Mouse (Mus musculus): ENCODE data around the gene Gnai2.
"Not testable (repeated sequence)": the region's sequence is repeated elsewhere in the genome, so short reads cannot be mapped to it uniquely, and the experiment has no call there.

The Gnai2 gene

DNA sequence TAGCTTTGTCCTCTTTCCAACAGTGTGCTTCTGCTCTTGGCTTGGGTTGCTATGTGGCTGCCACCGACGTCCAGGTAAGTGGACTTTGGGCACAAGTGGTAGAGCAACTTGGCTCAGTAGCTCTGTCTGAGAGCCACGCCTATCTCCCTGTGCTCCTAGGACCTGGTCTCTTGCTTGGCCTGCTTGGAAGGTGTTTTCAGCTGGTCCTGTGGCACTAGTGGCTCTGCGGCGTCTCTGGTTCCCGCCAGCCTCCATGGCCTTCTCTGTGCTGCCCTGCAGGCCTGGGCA is 44.5 kb downstream of the Gnai2 start:
- intact Hi-C loops (cut with DNase I) = no loop called here

DNA sequence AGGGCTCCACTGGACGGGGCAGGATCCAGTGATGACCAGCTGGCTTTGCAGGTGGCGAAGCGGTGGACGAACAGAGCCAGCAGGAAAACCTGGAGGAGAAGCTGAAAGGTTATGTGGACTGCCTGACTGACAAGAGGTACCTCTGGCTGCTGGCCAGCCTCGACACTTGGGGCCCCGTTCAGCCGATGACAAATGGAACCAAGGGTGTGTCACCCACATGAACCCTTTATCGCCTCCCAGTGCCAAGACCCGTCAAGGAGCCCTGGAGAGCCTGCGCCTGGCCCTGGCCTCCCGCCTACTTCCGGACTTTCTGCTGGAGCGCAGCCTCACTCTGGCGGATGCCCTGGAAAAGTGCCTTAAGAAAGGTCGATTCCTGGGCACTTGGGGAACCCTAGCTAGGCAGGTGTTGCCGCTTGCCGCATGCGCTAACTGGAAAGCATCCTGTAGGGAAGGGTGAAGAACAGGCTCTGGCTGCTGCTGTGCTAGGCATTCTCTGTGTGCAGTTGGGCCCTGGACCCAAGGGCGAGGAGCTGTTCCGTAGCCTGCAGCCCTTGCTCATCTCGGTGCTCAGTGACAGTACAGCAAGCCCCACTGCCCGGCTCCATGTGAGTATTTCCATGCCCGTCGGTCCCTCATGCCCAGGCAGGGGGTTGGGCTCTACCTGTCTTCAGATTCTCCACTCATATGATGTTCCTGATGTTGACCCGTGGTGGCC is 45.0 kb downstream of the Gnai2 start:
- intact Hi-C loops (cut with DNase I) = no loop called here

DNA sequence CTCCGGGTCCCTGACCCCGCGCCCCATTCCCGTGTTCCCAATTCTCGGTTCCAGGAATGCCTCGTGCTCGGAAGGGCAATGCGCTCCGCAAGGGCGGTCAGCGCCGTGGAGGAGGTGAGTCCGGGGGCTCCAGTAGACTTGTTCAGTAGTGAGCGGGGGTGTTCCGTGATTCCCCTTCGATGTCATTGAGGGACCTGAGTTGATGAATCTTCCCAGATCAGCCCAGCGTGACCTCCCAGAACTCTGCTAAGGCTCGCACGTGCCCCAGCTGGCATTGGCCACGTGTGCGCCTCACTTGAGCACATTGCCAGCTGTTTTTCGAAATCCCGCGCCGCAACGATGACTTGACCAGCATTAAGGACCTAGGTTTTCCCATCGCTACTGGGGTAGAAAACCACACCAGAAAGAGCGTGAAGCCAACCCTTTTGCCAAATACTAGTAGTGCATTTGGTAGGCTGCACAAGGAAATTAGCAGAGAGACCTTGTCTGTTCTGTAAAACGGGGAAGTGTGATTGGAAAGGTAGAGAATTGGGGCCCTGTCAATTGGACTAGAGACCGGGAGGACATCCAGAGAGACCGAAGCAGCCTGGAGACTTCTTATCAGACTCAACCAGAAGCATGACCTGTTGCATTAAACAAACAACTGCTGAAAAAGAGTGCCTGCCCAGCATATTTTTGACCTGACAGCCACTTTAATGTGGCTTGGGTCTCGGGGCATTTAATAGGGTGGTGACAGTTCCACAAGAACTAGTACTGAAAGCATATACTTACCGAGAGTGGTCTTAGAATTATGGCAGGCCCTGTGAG is 47.1 kb downstream of the Gnai2 start:
- intact Hi-C loops (cut with DNase I) = no loop called here

DNA sequence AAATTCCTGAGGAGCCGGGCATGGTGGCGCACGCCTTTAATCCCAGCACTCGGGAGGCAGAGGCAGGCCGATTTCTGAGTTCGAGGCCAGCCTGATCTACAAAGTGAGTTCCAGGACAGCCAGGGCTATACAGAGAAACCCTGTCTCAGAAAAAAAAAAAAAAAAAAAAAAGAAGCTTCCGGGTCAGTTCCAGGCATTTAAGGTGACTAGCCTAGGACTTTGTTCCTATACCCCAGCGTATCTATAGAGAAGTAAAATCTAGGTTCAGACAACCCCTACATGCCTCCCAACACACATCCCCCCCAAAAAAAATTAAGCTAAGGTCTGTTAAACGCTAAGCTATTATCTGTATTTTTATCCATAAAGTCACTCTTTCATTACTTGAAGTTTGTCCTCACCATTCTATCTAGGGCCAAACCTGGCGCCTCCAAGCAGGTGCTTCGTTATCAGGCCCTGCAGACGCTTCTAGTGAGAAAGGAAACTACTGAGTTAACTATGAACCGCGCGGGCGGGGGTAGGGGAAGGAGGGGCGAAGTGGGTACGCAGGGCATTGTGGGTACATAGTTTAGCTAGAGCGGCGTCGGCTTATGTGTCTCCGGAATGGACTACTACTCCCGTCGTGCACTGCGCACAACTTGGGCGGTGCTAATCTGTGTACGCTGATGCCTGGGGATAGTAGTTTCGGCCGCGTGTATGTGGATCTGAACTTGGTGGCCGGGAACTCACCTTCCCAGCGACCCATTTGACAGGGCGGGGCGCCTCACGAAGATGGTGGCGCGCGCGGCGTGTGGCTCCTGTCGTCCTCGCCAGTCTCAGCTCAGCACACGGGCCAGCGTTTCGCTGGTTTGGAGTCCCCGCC is 48.0 kb downstream of the Gnai2 start, which contains the start of gene Ifrd2:
Gene Ifrd2 (plus strand): TSS at position 669 of the 859 bp plus-strand sequence.
- intact Hi-C loops (cut with DNase I) = no loop called here

DNA sequence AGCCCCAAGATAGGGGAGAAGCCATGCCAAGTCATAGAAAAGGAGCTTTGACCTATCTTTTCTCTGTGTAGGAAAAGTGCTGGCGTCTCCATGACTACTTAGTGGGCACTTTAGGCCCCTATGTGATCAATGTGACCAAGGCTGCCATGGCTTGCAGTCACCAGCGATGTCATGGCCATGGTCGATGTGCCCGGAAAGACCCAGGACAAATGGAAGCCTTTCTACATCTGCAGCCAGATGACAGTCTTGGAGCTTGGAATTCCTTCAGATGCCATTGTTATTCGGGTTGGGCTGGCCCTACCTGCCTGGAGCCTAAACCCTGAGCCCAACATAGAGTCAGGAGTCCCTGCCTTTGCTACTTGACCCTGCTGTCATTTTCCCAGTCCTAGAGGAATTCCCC is 48.7 kb downstream of the Gnai2 start:
- intact Hi-C loops (cut with DNase I) = no loop called here

DNA sequence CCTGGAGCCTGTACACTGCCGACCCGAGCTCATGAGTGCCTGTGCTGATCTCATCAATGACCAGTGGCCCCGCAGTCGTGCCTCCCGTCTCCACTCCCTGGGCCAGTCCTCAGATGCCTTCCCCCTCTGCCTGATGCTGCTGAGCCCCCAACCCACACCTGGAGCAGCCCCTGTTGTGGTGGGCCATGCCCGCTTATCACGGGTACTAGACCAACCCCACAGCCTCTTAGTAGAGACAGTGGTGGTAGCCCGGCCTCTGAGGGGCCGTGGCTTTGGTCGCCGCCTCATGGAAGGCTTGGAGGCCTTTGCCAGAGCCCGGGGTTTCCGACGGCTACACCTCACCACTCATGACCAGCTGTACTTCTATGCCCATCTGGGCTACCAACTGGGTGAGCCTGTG is 52.0 kb downstream of the Gnai2 start:
- intact Hi-C loops (cut with DNase I) = no loop called here

DNA sequence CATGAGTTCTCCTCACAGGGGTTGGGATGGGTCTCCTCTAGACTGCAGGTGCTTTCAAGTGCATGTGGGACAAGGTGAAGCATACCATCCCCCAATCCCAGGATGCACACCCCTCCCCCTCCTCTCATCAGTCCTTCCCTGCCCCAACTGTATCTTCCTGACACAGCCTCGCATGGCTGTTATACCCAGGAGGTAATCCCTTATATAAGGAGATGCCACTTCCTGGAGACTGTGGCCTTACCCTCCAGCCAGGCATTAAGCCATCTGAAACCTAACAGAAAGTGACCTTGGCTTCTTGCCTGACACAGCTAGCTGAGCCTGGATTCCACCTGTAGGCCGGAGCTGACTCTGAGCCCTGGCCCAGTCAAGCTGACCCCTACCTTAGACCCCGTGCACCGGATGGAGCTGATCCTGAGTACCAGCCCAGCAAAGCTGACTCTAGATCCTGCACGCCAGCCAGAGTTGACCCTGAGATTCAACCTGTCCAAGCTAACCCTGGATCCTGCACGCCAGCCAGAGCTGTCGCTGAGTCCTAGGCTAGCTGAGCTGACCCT is 52.6 kb downstream of the Gnai2 start:
- intact Hi-C loops (cut with DNase I) = no loop called here

DNA sequence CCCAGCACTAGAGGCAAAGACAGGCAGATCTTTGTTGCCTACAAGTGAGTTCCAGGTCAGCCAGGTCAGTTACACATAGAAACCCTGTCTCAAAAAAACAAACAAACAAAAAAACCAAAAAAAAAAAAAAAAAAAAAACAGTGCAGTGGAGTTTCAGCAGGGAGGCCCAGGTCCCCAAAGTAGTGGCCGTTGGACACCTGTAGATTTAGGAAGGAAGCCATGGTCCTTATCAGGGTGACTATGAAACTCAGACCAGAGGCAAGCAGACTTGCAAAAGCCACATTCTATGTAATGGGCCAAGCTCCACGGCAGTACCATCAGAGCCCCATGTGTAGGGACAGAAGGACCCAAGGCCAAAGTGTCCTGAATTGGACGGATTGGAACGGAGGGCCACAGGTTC is 53.6 kb downstream of the Gnai2 start:
- intact Hi-C loops (cut with DNase I) = no loop called here

DNA sequence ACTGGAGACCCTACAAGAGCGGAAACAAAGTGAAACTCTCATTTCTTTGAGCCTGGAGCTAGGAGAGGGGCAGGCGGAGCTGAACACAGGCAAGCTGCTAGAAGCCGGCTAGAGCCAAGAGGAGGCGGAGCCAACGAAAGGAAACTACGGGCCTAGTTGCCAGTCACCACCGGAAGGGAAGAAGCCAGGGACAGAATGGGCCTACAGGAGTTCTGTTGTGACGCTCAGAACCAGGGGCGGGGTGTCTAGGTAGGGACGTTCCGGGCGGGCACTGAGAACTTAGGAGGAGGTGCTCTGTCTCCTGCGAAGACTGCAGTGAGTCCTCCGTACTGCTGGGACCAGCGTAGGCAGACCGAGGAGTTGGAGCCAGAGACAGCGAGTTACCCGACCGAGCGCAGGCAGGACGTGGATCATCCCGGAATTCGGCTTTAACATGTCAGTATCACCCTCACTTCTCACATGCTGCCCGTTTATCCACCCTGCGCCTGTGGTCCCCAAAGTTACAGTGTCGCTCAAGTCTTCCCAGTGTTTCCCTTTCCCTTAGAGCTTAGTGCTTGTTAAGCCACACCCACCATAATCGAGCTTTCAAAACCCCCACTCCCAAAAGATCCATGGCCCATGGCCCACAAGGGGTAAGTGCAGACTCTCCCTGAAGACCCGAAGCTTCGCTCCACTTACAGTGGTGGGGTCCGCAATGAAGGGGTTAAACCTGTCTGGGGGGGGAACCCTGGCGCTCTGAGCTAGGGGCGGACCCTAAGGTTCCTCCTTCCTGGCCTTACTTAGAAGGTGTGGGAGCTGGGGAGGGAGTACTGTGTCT is 54.5 kb downstream of the Gnai2 start, which contains the start of gene Hyal3:
Gene Hyal3 (plus strand): TSS at position 318 of the 817 bp plus-strand sequence.
- intact Hi-C loops (cut with DNase I) = no loop called here

DNA sequence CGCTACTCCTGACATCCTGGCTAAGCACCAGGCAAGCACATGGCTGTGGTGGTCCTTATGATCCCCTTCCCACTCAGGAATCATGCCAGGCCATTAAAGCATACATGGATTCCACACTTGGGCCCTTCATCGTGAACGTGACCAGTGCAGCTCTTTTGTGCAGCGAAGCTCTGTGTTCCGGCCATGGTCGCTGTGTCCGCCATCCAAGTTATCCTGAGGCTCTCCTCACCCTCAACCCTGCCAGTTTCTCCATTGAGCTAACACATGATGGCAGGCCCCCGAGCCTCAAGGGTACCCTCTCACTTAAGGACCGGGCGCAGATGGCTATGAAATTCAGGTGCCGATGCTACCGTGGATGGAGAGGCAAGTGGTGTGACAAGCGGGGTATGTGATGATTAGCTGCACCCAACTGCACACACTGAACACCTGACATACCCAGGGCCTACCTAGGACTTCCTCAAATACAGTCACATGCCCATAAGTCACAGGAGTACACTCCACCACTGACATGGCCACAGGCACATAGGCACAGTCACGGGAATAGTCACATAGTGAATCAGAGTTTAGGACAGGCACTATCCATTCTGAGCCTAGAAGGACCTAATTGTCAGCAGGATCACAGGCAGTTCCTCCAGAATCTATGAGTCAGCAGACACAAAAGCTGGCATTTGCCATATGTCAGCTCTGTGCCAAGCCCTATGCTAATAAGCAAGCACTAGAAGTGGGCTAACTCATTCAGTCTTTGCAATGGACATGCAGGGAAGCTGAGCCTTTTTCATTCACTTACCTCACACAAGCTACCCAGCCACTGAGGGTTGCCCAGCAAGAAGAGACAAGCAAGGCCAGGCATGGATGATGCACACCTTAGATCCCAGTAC is 55.9 kb downstream of the Gnai2 start:
- intact Hi-C loops (cut with DNase I) = no loop called here

DNA sequence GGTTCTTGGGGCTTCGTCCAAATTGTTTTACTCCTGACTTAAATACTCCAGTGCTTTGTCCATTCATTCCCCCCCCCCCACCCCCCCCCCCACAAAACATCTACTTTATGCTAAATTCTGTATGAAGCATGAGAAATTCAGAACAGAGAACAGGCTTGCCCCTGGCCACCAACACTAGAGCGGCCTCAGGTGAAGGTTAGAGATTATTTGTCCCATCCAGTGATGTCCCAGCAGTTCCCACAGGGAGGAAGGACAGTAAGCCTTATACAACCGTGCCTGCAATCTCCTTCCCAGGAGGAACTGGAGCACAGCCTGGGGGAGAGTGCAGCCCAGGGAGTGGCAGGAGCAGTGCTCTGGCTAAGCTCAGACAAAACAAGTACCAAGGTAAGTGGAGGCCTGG is 56.6 kb downstream of the Gnai2 start, which contains the start of gene Naa80:
Gene Naa80 (plus strand): TSS at position 301 of the 400 bp plus-strand sequence.
- intact Hi-C loops (cut with DNase I) = no loop called here

DNA sequence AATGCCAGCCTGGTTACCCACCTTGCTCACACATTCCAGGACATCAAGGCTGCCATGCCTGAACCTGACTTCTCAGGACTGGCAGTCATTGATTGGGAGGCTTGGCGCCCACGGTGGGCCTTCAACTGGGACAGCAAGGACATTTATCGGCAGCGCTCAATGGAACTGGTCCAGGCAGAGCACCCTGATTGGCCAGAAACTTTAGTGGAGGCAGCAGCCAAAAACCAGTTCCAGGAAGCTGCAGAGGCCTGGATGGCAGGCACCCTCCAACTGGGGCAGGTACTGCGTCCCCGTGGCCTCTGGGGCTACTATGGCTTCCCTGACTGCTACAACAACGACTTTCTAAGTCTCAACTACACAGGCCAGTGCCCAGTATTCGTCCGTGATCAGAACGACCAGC is 57.3 kb downstream of the Gnai2 start:
- intact Hi-C loops (cut with DNase I) = no loop called here

DNA sequence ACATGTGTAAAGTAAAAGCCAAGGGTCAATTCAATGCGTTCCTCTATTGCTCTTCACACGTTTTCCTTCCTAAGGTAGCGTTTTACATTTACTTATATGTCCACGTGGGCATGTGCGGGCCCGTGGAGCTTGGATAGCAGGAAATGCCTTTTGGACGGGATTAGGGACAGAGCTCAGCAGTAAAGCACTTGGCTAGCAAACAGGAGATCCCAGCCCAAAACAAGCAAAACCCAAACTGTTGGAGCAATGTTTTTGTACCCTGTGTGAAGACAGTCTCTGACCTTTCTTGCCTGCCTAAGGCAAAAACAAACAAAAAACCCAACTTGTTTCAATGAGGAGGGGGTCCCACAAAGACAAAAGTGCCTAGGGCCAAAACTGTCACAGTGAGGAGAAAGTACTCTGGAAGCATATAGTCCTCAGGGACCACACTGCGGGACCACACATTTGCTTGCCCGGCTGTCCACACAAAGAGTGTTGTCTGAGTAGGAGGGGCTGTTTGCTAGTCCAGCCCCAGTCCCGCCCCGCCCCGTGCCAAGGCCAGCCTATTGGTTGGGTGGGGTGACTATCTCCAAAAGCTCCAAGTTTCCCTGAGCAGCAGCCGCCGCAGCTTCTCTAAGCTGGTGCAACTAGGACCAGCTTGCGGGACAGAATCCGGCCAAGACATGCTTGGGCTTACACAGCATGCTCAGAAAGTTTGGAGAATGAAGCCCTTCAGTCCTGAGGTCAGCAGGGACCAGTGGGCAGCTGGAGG is 58.6 kb downstream of the Gnai2 start, which contains the start of gene Hyal1:
Gene Hyal1 (plus strand): TSS at position 571 of the 751 bp plus-strand sequence.
- intact Hi-C loops (cut with DNase I) = no loop called here

DNA sequence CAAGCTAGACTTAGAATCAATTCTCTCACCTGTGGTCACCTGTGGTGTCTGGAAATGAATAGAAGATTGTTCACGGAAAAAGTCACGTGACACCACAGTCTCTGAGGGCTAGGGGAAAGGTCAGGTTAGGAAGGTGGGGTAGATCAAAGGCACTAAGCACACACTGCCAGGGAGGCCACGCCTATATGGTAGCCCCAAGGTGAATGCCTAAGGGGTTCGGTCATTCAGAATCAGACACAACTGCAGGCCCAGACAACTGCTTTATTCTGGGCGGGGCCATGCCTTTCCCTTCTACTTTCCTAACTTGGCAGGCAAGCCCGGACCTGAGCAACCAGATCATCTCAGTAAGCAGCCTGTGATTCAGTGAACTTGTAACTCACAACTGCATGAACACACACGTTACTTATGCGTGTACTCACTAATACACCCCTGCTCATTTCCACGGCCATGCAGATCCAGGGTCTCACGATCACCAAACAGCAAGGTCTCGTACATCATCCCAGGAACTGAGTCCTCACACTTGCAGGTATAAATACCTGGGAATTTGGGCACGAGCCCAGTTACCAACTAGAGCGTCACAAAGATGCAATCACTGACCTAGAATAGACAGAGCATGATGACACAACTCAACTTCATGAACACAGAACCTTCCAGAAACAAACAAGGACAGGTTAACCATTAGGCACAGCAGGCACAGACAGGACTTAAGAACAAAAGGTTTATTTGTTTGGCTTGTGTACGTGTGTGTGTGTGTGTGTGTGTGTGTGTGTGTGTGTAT is 59.4 kb downstream of the Gnai2 start:
- intact Hi-C loops (cut with DNase I) = no loop called here

DNA sequence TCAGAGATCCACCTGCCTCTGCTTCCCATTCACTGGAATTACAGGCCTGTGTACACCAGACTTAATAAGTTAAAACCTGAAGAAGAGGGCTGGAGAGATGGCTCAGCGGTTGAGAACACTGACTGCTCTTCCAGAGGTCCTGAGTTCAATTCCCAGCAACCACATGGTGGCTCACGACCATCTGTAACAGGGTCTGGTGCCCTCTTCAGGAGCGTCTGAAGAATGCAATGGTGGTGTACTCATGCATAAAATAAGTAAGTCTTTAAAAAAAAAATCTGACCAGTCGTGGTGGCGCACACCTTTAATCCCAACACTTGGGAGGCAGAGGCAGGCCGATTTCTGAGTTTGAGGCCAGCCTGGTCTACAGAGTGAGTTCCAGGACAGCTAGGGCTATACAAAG is 61.4 kb downstream of the Gnai2 start:
- intact Hi-C loops (cut with DNase I) = not testable (repeated sequence)

DNA sequence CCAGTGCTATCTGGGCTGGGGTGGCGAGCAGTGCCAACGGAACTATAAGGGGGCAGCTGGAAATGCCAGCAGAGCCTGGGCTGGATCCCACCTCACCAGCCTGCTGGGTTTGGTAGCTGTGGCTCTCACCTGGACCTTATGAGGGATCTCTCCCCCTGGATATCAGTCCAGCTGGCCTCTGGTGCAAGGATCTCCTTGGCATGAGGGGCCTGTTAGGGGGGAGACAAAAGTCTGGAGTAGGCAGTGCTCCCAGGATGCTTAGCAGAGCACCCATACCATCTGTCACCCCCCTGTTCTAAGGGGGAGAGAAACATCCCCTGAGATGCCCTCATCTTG is 62.9 kb downstream of the Gnai2 start:
- intact Hi-C loops (cut with DNase I) = no loop called here

DNA sequence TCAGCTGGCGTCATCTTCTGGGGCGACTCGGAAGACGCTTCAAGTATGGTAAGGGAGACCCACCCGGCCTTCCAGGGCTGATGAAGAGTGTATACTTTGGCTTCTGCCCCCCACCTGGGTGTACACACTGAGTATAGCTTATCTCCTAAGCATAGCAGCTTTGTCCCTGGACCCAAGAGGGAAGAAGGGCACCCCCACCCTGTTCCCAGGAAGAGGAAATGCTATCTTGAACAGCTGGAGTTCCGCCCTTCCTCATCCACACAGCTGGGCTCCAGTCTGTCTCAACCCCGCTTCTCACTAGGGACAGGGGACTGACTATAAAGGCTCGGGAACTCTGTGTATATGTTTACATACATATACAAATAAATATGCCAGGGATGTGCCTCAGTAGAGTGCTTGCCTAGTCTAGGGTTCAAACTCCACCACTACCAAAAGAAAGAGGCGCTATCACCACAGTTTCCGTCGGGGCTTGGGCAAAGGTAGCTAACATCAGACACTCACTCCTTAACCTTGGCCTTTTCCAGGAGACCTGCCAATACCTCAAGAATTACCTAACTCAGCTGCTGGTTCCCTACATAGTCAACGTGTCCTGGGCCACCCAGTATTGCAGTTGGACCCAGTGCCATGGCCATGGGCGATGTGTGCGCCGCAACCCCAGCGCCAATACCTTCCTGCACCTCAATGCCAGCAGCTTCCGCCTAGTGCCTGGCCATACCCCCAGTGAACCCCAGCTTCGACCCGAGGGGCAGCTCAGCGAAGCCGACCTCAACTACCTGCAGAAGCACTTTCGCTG is 63.4 kb downstream of the Gnai2 start:
- intact Hi-C loops (cut with DNase I) = no loop called here

All from adrenal gland (tissue).